ENCODE assay signal across 32 mouse cellular contexts in the genomic region with DNA sequence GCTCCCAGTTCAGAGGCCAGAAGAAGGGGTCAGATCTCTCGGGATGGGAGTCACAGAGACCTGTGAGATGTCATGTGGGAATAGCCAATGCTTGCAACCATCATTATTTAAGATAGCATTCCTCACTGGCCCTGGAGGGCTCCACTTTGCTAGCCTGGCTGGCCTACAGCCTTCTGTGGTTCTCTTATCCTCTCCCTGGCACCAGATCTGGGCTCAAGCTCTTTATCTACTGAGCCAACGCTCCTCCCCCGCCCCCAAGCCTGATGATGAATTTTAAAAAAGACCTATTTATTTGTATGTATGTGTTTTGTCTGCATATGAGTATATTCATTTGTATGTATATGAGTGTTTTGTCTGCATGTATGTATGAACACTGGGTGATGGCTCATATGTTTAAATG. TPM values are rescaled to one million over a fixed set of nuclear protein-coding genes. Genes with fewer than 3 reads are reported as not detected.
DNase-seq lines count a peak whose midpoint lies in the region; ATAC-seq and TF ChIP-seq lines count a peak whose summit lies in the region.
"Had no signal": no experiment of that assay in that cellular context is flagged by ENCODE, and none has a peak within 500 bp of the region (broad histone marks: within the 10 kb centered on the region; RNA-seq: fewer than 3 reads in every experiment).

No protein-coding gene starts in this region.

- no peaks in the 10 kb centered on the region for H3K27me3 ChIP-seq in CH12.LX (replicated peaks)
- H3K27me3 ChIP-seq in liver, embryonic 16.5 days (ENCODE audit: control insufficient read depth, insufficient read depth, low read depth, low read length), result no peaks in the 10 kb centered on the region
- no peaks in the 10 kb centered on the region for H3K27me3 ChIP-seq in cerebellum, adult 2 months (ENCODE audit: control insufficient read depth, insufficient read depth, low read length)
- H3K27me3 ChIP-seq: forebrain, embryonic 15.5 days; hindbrain, embryonic 15.5 days; limb, embryonic 13.5 days; midbrain, embryonic 12.5 days; neural tube, embryonic 12.5 days had no signal

- whole genome bisulfite sequencing in liver, embryonic 16.5 days (ENCODE audit: insufficient replicate concordance), result 27% methylated on average over 3 of the region's 3 CpGs
- WGBS in cerebellum, adult 2 months, result 97% methylated on average over 3 of the region's 3 CpGs

- H3K9ac ChIP-seq in CH12.LX (ENCODE audit: insufficient read depth, low read depth), result no peak overlapping the region
- no peak overlapping the region for H3K9ac ChIP-seq in liver, embryonic 16.5 days (ENCODE audit: low read depth, low read length)
- H3K9ac ChIP-seq: forebrain, embryonic 15.5 days; hindbrain, embryonic 15.5 days; limb, embryonic 13.5 days; lung, embryonic 14.5 days; midbrain, embryonic 12.5 days; neural tube, embryonic 12.5 days had no signal

- no peaks in the 10 kb centered on the region for H3K79me2 ChIP-seq in CH12.LX (replicated peaks; ENCODE audit: control insufficient read depth, extremely low read depth, insufficient read depth, poor library complexity, severe bottlenecking)

- no peak for TF ChIP-seq EP300 in CH12.LX (IDR thresholded peaks at IDR 0.05; ENCODE audit: low read length)

- peaks cover 0 to 4% of the 10 kb centered on the region in 2 experiments for H3K36me3 ChIP-seq in CH12.LX (replicated peaks in 1 of 2; ENCODE audit: control insufficient read depth in 1 of 2, insufficient read depth in 1 of 2, low read length in 1 of 2)
- H3K36me3 ChIP-seq in liver, embryonic 16.5 days (ENCODE audit: control insufficient read depth, insufficient read depth), result no peaks in the 10 kb centered on the region; the same call in 1 of the 2 replicates
- H3K36me3 ChIP-seq: forebrain, embryonic 10.5 days had no signal

- H3K4me3 ChIP-seq in CH12.LX (replicated peaks in 1 of 3; ENCODE audit: low read depth in 2 of 3, low read length in 2 of 3, poor library complexity in 1 of 3), result no peak overlapping the region
- no peak overlapping the region for H3K4me3 ChIP-seq in liver, embryonic 16.5 days (ENCODE audit: low read depth, low read length)
- H3K4me3 ChIP-seq in cerebellum, adult 2 months (replicated peaks; ENCODE audit: insufficient read depth, low read depth, low read length), result no peak overlapping the region
- H3K4me3 ChIP-seq: forebrain, embryonic 10.5 days; forebrain, embryonic 15.5 days; heart, embryonic 10.5 days; hindbrain, embryonic 10.5 days; hindbrain, embryonic 15.5 days; layer of hippocampus, adult 2 months; left cerebral cortex, adult 2 months; limb, embryonic 13.5 days; midbrain, embryonic 12.5 days; myocyte; neural tube, embryonic 12.5 days had no signal

- H3K4me2 ChIP-seq in CH12.LX (ENCODE audit: insufficient read depth, low read depth, poor library complexity, severe bottlenecking), result no peak overlapping the region
- no peak overlapping the region for H3K4me2 ChIP-seq in liver, embryonic 16.5 days (ENCODE audit: low read depth, low read length)
- H3K4me2 ChIP-seq: forebrain, embryonic 15.5 days; hindbrain, embryonic 15.5 days; limb, embryonic 13.5 days; lung, embryonic 14.5 days; midbrain, embryonic 12.5 days; neural tube, embryonic 12.5 days had no signal

- no peak for TF ChIP-seq POLR2A in CH12.LX (IDR thresholded peaks at IDR 0.05; ENCODE audit: low read depth, low read length)
- TF ChIP-seq POLR2A in cerebellum, adult 2 months (IDR thresholded peaks at IDR 0.05; ENCODE audit: borderline replicate concordance, insufficient read depth, low read length), result no peak

- no peaks in the 10 kb centered on the region for H3K9me3 ChIP-seq in CH12.LX (replicated peaks; ENCODE audit: low read length)
- no peaks in the 10 kb centered on the region for H3K9me3 ChIP-seq in liver, embryonic 16.5 days (replicated peaks; ENCODE audit: control insufficient read depth, low read length)
- H3K9me3 ChIP-seq: forebrain, embryonic 10.5 days; forebrain, embryonic 15.5 days; G1E; heart, embryonic 10.5 days; hindbrain, embryonic 10.5 days; hindbrain, embryonic 15.5 days; limb, embryonic 13.5 days; midbrain, embryonic 12.5 days; neural tube, embryonic 12.5 days had no signal

- peak; percentile 22 to 31 for DNase-seq in B cell, adult 2 months
- peak; percentile 21 for DNase-seq in CH12.LX (ENCODE audit: extremely low read depth)
- no peak for DNase-seq in lung, postnatal 36 days
- DNase-seq in cerebellum, adult 2 months, result no peak
- no peak for DNase-seq in embryo, embryonic 10.5 days (ENCODE audit: low spot score)
- DNase-seq: adrenal gland, postnatal 14 days; cerebellum, adult 11-12 months; cerebellum, postnatal 14 days; gastrocnemius, postnatal 25 days; heart, adult 11 months; kidney, adult 2 months; kidney, postnatal 36 days; lung, embryonic 14.5 days; lung, postnatal 14 days; thymus, adult 2 months; thymus, postnatal 36 days had no signal

- H3K4me1 ChIP-seq in CH12.LX (ENCODE audit: control insufficient read depth in 1 of 2, insufficient read depth in 2 of 2), result peaks cover 0 to 28% of the 10 kb centered on the region in 2 experiments; a peak in 2 of 4 replicates
- peaks cover 7% of the 10 kb centered on the region for H3K4me1 ChIP-seq in liver, embryonic 16.5 days (ENCODE audit: control insufficient read depth, low read depth, low read length)
- no peaks in the 10 kb centered on the region for H3K4me1 ChIP-seq in cerebellum, adult 2 months (ENCODE audit: control insufficient read depth, insufficient read depth, low read length)
- H3K4me1 ChIP-seq: forebrain, embryonic 10.5 days; forebrain, embryonic 15.5 days; heart, embryonic 10.5 days; hindbrain, embryonic 10.5 days; hindbrain, embryonic 15.5 days; midbrain, embryonic 12.5 days; neural tube, embryonic 12.5 days had no signal

- no peak overlapping the region for H3K27ac ChIP-seq in CH12.LX (ENCODE audit: insufficient read depth, low read depth)
- H3K27ac ChIP-seq in liver, embryonic 16.5 days (ENCODE audit: low read length), result no peak overlapping the region
- no peak overlapping the region for H3K27ac ChIP-seq in cerebellum, adult 2 months (ENCODE audit: insufficient read depth, low read length)
- H3K27ac ChIP-seq: forebrain, embryonic 10.5 days; forebrain, embryonic 15.5 days; heart, embryonic 10.5 days; hindbrain, embryonic 10.5 days; hindbrain, embryonic 15.5 days; layer of hippocampus, adult 2 months; left cerebral cortex, adult 2 months; limb, embryonic 13.5 days; midbrain, embryonic 12.5 days; neural tube, embryonic 12.5 days; stomach, postnatal 0 days had no signal

- in situ Hi-C loops in CH12.LX (cut with MboI; ENCODE audit: low pct_ligation_motif_present, low pct_unique_long_range_greater_than_20kb, low sequenced_read_pairs), result no loop called here

- TF ChIP-seq CTCF in CH12.LX (conservative IDR thresholded peaks at IDR 0.05 in 1 of 2, IDR thresholded peaks at IDR 0.05 in 1 of 2; ENCODE audit: low read depth in 2 of 2, low read length in 2 of 2), result no peak
- no peak for TF ChIP-seq CTCF in cerebellum, adult 2 months (IDR thresholded peaks at IDR 0.05; ENCODE audit: borderline replicate concordance, insufficient read depth, low read depth, low read length)

- ATAC-seq in erythroblast, adult 5-6 weeks (replicated peaks; ENCODE audit: low FRiP score, poor library complexity, severe bottlenecking), result peak; percentile 62; the same call in 1 of the 2 replicates
- peak; percentile 54; the same call in 1 of the 2 replicates for ATAC-seq in liver, embryonic 16.5 days (ENCODE audit: low read depth)
- ATAC-seq: forebrain, embryonic 15.5 days; inflammation-experienced regulatory T-cells, adult 6 months had no signal

- dilution Hi-C loops in CH12.LX (cut with MboI; ENCODE audit: extremely low pct_ligation_motif_present, extremely low pct_unique_long_range_greater_than_20kb, low sequenced_read_pairs), result no loop called here

- TF ChIP-seq RAD21 in CH12.LX (IDR thresholded peaks at IDR 0.05; ENCODE audit: low read depth, low read length), result no peak

TF ChIP-seq in CH12.LX, 34 proteins besides CTCF, POLR2A, EP300 and RAD21:
- TF ChIP-seq ZMIZ1 (IDR thresholded peaks at IDR 0.05; ENCODE audit: low read depth, low read length), result no peak
- no peak for TF ChIP-seq SIN3A (IDR thresholded peaks at IDR 0.05; ENCODE audit: low read length)
- TF ChIP-seq POLR2AphosphoS2 (IDR thresholded peaks at IDR 0.05; ENCODE audit: low read depth, low read length), result no peak

RNA-seq across cellular contexts. Expression of a gene that starts 45.8 kb away (rescaled TPM):
- total RNA-seq in CH12.LX (2012; rRNA removed) (25.3 and 25.4 TPM in 2 replicates), CH12.LX (2014; rRNA removed) (32.1 and 32.7 TPM in 2 replicates)
- polyA plus RNA-seq in CH12.LX (2012; ENCODE audit: insufficient read length, low read depth), result 19.3 and 24.4 TPM in 2 replicates
- 4.8 and 6.3 TPM in 2 replicates for total RNA-seq in erythroblast, adult 5-6 weeks (2015; ENCODE audit: low replicate concordance)
- total RNA-seq in erythroblast, adult 5-6 weeks (2017; ENCODE audit: low replicate concordance), result 13.0 and 22.8 TPM in 2 replicates
- polyA plus RNA-seq in liver, embryonic 16.5 days (2015; fragmentation: Nextera tagmentation; extraction: Ambion mirVana), result 8.3 and 9.3 TPM in 2 replicates
- 10.4 and 11.3 TPM in 2 replicates for polyA plus RNA-seq in cerebellum, adult 2 months (2012; rRNA removed)

RNA-seq across cellular contexts. Expression of a gene that starts 46.1 kb away (rescaled TPM):
- total RNA-seq in CH12.LX (2012; rRNA removed) (3.6 and 4.7 TPM in 2 replicates), CH12.LX (2014; rRNA removed) (7.3 and 9.3 TPM in 2 replicates)
- 6.7 and 6.8 TPM in 2 replicates for polyA plus RNA-seq in CH12.LX (2012; ENCODE audit: insufficient read length, low read depth)
- 0.42 and 3.7 TPM in 2 replicates for total RNA-seq in erythroblast, adult 5-6 weeks (2015; ENCODE audit: low replicate concordance)
- 1.3 and 1.5 TPM in 2 replicates for total RNA-seq in erythroblast, adult 5-6 weeks (2017; ENCODE audit: low replicate concordance)
- polyA plus RNA-seq in liver, embryonic 16.5 days (2015; fragmentation: Nextera tagmentation; extraction: Ambion mirVana), result 2.0 and 2.3 TPM in 2 replicates
- 6.3 and 6.7 TPM in 2 replicates for polyA plus RNA-seq in cerebellum, adult 2 months (2012; rRNA removed)

Comparison
In these comparisons a context has a peak if more than half of its experiments do, and no peak if none do; other contexts are left out.
1. DNase-seq: peak in B cell, adult 2 months (2 of 2) and CH12.LX (single experiment); none in lung, postnatal 36 days (single experiment), cerebellum, adult 2 months (0 of 2) and embryo, embryonic 10.5 days (single experiment).